Mouse (Mus musculus): ENCODE data around the gene Olfr206.

Olfr206 gene

DNA sequence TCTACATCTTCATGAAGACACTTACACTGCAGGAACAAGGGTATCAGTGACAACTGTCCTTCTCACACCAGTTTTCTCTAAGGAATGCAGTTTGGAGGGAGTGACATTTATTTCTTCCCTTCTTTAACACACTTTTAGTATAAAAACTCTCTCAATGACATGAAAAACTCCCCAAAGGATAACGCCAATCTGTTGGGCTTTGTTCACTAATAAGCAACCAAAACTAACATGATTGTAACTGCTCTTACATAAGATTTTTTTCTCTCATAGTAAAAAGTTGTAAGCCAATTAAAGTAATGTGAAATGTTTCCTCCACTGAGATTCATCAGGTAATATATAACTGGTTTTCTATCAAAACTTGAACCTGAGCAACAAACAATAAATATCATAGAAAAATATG lies at the start of gene Olfr206:
Olfr206 (minus strand) TSS at position 101 of the 400 bp plus-strand sequence.
- TF ChIP-seq GATA4 (IDR thresholded peaks at IDR 0.05; ENCODE audit: insufficient replicate concordance, low read length): no peak

- no peak for TF ChIP-seq GATA4 (IDR thresholded peaks at IDR 0.05; ENCODE audit: insufficient replicate concordance, low read length)
These were observed 44.3 kb upstream of the Olfr206 start for GRCm38 (mm10) chr16:59393300-59393699.

- no peak for TF ChIP-seq GATA4 (IDR thresholded peaks at IDR 0.05; ENCODE audit: insufficient replicate concordance, low read length)
These were observed 14.8 kb upstream of the Olfr206 start, which contains the start of gene Olfr209 for GRCm38 (mm10) chr16:59363893-59364292. TSS of gene Olfr209 (minus strand) at chr16:59363993.

DNA sequence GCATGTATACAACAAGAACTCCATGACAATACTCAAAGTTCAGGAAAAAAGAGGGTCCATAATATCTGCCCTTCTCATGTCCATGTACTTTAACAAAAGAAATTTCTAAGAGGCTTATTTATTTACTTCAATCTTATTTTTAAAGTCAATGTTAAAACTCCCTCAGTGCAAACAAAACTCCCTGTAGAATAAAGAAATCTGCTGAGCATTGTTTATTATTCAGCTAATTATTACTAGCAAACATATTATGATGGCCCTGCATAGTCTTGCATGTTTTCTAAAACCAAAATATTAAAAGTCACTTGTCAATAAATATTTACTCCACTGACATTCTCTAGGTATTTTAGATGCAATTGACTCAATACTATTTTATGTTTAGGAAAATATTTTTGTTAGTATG lies 18.0 kb downstream of the Olfr206 start, which contains the start of gene Olfr205:
Olfr205 (minus strand) TSS at position 101 of the 400 bp plus-strand sequence.
- no peak for TF ChIP-seq GATA4 (IDR thresholded peaks at IDR 0.05; ENCODE audit: insufficient replicate concordance, low read length)

DNA sequence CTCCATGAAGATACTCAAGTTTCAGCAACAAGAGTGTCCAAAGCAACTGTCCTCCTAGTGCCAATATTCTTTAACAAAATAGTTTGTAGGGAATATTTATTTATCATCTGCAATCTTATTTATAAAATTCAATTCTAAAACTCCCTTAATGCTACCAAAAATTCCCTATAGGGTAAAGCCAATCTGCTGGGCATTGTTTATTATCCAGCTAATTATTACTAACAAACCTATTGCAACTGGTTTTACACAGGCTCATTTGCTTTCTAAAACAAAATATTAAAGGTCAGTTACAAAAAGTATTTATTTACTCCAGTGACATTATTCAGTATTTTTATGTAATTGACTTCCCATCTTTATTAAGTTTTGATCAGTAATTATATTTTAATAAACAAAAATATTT lies 30.9 kb downstream of the Olfr206 start, which contains the start of gene Olfr204:
Olfr204 (minus strand) TSS at position 101 of the 400 bp plus-strand sequence.
- no peak for TF ChIP-seq GATA4 (IDR thresholded peaks at IDR 0.05; ENCODE audit: insufficient replicate concordance, low read length)

DNA sequence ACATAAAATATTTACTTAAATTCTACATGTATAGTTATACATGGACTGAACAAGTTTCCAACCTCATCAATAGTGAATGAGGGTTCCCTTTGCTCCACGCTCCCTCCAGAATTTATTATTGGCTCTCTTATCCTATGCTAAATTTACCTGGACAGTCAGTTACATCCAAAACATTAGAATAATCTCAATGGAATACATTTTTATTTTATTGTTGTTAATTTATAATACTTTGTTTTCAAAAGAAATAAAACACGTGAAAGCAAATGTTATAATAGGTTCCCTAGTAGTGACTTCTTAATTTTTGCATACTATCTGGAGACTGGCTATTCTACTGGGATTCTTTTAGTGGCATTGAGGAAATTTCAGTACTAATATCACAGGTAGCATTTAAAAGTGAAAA lies 50.5 kb downstream of the Olfr206 start, which contains the start of gene Olfr203:
Olfr203 (plus strand) TSS at position 301 of the 400 bp plus-strand sequence.
- TF ChIP-seq GATA4 (IDR thresholded peaks at IDR 0.05; ENCODE audit: insufficient replicate concordance, low read length): no peak
